Mouse (Mus musculus) Patski (cell line): ENCODE measurements around the gene Cnbp. TPM values are rescaled to one million over a fixed set of nuclear protein-coding genes. Genes with fewer than 3 reads are reported as not detected.

ENCODE experiments used
- ATAC-seq: fragments of 100-300 bp; one replicate; pipeline ENCODE4 v1.8.0; 2021
- CTCF ChIA-PET: fragments of 350-600 bp; sonication (Branson Sonifier 250); formaldehyde crosslinking; loops from one replicate; lab custom pipeline; 2022; ENCODE audit warnings: inconsistent platforms; lab: Charles Lee
- POLR2A ChIA-PET: fragments of 350-600 bp; sonication (Branson Sonifier 250); formaldehyde crosslinking; loops from one replicate; lab custom pipeline; 2022; ENCODE audit warnings: antibody characterized with exemption, inconsistent platforms; lab: Charles Lee
- DNase-seq: peaks from one replicate; pipeline ENCODE4 v3.0.0-alpha.2; 2011; ENCODE audit warnings: low read depth, low spot score
- H3K27me3 ChIP-seq: fragments of 371-371 bp; one replicate; pipeline ENCODE4 v1.5.1; 2021
- CTCF ChIP-seq: fragments of 100-300 bp; IDR thresholded peaks from one replicate; pipeline ENCODE4 v1.5.1; 2021
- in situ Hi-C: fragments of 300-500 bp; cut with MboI; formaldehyde crosslinking; loops from 3 replicates; pipeline ENCODE4 v1.11.1; 2018; ENCODE audit warnings: low pct_unique_long_range_greater_than_20kb, mixed read lengths
- polyA plus RNA-seq: library from polyadenylated mRNA; unstranded; gene quantifications from one replicate; pipeline ENCODE4 v1.2.3, GENCODE M21; 2021

Gene Cnbp
- polyA plus RNA-seq, 1 experiment from 2014 or later, result 364 TPM

DNA sequence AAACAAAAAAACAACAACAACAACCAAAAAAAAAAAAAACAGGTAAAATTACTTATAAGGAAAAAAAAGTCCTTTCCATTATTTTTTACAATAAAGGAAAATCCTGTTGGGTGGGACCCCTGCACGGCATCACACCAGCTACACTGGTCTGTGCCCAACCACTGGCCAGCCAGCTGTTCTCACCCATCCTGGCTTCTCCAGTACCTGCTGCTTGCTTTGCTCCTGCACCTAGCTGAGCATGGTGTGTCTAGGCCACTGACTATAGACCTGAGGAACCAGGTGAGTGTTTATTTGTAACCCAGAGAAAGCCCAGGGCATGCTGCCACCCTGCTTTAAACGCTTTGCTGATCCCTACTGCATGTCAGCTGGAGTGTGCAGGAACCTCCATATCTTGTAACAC lies 30.5 kb downstream of the Cnbp start:
- no peak for TF ChIP-seq CTCF
- POLR2A ChIA-PET, result interaction anchor here (0.9 kb wide), 1 partner anchor 10 kb away, joined by 3 read pairs; no protein-coding TSS in a partner anchor
- CTCF ChIA-PET, result no interaction called here
- no peaks in the 10 kb centered on the region for H3K27me3 ChIP-seq
- in situ Hi-C loops, result no loop called here
- ATAC-seq (no peak), DNase-seq (no peak)

DNA sequence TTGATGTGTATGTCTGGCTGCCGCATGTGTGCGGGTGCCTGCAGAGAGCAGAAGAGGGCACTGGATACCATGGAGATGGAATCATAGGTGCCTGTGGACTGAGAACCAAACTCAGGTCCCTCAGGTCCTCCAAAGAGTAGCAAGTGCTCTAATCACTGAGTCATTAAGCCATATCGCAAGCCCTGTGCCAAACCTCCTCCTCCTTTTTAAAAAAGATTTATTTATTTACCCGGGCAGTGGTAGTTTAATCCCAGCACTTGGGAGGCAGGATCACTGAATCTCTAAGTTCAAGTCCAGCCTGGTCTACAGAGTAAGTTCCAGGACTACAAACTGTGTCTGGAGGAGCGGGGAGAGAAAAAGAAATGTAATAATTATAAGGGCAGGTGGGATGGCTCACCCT lies 36.4 kb downstream of the Cnbp start:
- ChIA-PET CTCF (no interaction called here), POLR2A (no interaction called here)
- no peak for DNase-seq
- in situ Hi-C loops, result no loop called here
- no peaks in the 10 kb centered on the region for H3K27me3 ChIP-seq
- ATAC-seq, result no peak
- TF ChIP-seq CTCF, result no peak

DNA sequence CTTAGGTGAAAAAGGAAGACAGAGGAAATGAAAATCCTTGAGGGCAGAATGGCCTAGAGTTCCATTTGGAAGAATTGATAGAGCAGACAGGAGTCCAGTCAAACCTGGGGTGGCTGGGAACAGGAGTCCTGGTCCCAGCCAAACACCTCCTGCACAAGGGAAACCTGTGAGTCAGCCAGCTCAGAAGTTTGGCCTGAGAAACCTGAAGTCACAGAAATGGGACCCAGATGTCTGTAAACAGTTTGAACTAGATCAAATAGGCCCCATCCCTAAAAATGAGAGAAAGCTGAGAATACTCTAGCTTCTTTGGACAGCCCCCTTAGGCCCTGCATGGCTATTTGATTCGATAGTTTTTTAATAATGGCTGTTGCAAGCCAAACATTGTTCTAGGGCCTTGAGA lies 38.2 kb downstream of the Cnbp start:
- in situ Hi-C loops, result no loop called here
- CTCF ChIA-PET, result no interaction called here
- ATAC-seq, result no peak
- TF ChIP-seq CTCF, result no peak
- POLR2A ChIA-PET, result no interaction called here
- no peaks in the 10 kb centered on the region for H3K27me3 ChIP-seq
- no peak for DNase-seq

DNA sequence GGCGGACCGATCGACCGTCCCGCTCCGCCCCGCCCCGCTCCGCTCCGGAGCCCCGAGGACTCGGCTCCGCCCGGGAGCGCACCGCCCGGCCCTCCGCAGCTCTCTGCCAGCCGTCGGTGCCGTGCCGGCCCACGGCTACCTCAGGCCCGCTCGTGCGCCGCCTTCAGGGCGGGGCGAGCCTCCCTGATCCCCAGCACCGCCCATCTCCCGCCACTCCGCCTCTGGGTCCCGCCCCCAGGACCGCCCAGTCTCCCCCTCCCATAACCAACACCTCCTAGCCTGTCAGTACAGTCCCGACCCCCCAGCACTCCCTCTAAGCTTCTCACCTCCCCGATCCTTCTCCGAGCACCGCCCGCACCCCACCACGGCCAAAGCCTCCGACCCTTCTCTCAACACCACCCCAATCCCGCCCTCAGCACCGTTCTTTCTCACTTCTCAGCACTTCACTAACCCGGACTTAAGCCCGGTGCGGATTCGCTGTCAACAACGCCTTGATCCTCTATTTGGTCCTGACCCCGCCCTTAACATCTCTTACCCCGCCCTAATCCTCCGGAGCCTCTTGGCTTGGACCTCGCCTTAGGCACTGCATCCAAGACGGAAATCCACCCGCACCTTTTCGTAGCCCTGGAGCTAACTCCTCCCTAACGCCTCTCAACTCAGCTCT lies 39.1 kb downstream of the Cnbp start, which contains the start of gene Rab43:
Rab43 (minus strand) TSS at position 490 of the 664 bp plus-strand sequence.
- H3K27me3 ChIP-seq, result no peaks in the 10 kb centered on the region
- ATAC-seq (peak; percentile 85), DNase-seq (peak; percentile 34)
- ChIA-PET CTCF (interaction anchor here (1.2 kb wide), 1 partner anchor 10 kb away, joined by 4 read pairs; no protein-coding TSS in a partner anchor), POLR2A (interaction anchor here (0.8 to 1.2 kb wide), 3 partner anchors 15 to 32 kb away, joined by 3 read pairs; no protein-coding TSS in a partner anchor)
- no peak for TF ChIP-seq CTCF
- in situ Hi-C loops, result no loop called here

DNA sequence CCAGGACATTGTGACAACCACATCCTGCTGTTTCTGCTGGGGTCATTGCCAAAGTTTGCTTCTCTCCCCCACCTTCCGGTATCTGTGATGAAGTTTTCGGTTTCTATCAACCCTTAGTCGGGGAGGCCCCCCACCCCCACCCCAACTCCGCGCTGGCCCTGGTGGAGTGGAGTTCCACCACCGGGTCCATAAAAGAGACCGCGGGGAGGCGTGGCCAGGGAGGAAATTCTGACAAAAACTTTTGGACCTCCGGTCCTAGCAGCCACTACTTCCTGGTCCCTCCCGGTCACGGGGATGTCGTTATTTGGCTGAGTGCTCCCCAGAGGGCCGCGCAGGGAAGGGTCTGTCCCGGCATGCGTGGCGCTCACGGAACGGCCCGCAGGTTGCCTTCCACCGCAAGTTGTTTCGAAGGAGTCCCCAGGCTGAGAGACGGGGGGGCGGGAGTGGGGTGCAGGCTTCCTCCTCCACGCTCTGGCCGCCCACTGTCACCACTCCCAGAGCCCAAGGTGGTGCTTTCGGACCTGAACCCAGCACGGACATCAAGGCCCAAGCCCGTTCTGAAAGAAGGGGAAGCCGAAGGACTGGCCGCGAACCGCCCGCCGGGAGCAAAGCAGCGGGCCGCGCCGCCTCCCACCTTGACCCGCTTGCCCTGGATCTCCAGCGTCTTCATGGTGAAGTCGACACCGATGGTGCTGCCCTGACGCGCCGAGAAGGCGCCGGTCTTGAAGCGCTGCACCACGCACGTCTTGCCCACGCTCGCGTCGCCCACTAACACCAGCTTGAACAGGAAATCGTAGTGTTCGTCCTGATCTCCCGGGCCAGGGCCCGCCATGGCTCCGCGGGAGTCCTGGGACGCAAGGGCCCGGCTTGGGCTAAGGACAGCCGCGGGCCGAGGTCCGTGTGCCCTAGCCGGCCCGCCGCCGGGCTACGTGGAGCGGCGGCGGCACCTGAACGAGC lies 39.9 kb downstream of the Cnbp start:
- CTCF ChIA-PET, result interaction anchor here (1.2 kb wide), 1 partner anchor 11 kb away, joined by 4 read pairs; no protein-coding TSS in a partner anchor
- no peaks in the 10 kb centered on the region for H3K27me3 ChIP-seq
- no peak for TF ChIP-seq CTCF
- DNase-seq (no peak), ATAC-seq (peak; percentile 26)
- POLR2A ChIA-PET, result interaction anchor here (0.8 to 1.2 kb wide), 3 partner anchors 14 to 33 kb away, joined by 3 read pairs; no protein-coding TSS in a partner anchor
- in situ Hi-C loops, result no loop called here

DNA sequence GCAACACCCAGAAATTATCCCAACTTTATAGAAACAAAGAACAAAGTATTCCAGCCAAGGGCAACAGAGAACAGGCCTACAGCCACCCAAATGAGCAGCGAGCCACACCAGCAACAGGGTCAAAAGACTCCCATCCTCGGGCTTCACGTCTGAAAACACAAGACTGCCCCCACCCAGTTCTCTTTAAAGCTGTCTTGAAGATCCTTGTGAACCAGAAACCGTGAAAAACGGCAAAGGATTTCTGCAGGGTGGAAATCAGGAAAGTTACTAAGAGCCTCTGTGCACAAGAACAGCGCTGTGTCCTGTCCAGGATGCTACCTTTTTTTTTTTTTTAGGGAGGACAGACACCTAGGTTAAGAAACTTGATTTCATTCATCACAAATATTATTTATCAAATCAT lies 40.6 kb downstream of the Cnbp start:
- no peaks in the 10 kb centered on the region for H3K27me3 ChIP-seq
- POLR2A ChIA-PET, result interaction anchor here (1.3 kb wide), 1 partner anchor 13 kb away, joined by 3 read pairs; no protein-coding TSS in a partner anchor
- TF ChIP-seq CTCF, result no peak
- DNase-seq, result no peak
- in situ Hi-C loops, result no loop called here
- CTCF ChIA-PET, result no interaction called here
- ATAC-seq, result no peak

DNA sequence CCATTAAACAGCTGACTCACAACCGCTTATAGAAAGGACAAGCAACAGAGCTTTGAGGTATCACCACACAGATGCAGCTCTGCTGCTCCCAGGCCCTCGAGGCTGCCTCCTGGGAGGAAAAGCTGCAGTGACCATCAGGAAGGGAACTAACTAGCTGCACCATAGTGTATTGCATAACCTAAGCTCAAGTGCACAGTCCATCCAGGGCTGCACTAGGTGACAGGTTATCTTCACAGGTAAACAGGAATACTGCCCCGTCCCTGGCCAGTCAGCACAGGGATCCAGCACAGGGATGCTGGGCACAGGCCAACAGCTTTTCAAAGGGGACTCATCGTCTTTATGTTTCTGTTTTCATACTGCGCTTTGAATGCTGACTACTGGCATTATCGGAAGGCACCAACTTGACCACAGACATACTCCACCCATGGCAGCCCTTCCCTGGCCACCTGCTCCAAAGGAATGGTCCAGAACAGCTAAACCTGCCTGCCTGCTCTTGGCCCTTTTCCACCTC lies 41.2 kb downstream of the Cnbp start:
- TF ChIP-seq CTCF, result no peak
- ChIA-PET POLR2A (interaction anchor here (1.3 kb wide), 1 partner anchor 12 kb away, joined by 3 read pairs; no protein-coding TSS in a partner anchor), CTCF (interaction anchor here (1.2 kb wide), 2 partner anchors 12 to 46 kb away, joined by 3 read pairs; no protein-coding TSS in a partner anchor)
- ATAC-seq, result no peak
- in situ Hi-C loops, result no loop called here
- H3K27me3 ChIP-seq, result no peaks in the 10 kb centered on the region
- DNase-seq, result no peak

DNA sequence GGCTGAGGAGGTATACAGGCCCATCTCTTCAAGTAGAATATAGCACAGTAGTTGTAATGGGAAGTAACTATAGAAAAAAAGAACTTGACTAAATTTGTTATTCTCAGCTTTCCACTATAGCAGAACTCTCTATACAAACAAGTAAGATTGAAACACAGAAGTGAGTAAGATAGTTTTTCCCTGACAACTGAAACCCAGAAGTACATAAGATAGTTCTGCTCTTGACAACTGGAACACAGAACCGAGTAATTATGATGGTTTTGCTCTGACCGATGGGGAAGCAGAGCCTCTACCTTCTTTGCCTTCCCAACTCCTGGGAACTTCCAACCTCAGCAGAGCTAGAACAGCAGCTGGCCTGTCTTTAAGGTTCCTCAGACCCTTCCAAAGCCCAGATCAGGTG lies 41.8 kb downstream of the Cnbp start:
- no peak for TF ChIP-seq CTCF
- H3K27me3 ChIP-seq, result no peaks in the 10 kb centered on the region
- DNase-seq, result no peak
- ATAC-seq, result no peak
- in situ Hi-C loops, result no loop called here
- ChIA-PET CTCF (interaction anchor here (1.2 kb wide), 2 partner anchors 12 to 45 kb away, joined by 3 read pairs; no protein-coding TSS in a partner anchor), POLR2A (interaction anchor here (1.3 kb wide), 1 partner anchor 12 kb away, joined by 3 read pairs; no protein-coding TSS in a partner anchor)

DNA sequence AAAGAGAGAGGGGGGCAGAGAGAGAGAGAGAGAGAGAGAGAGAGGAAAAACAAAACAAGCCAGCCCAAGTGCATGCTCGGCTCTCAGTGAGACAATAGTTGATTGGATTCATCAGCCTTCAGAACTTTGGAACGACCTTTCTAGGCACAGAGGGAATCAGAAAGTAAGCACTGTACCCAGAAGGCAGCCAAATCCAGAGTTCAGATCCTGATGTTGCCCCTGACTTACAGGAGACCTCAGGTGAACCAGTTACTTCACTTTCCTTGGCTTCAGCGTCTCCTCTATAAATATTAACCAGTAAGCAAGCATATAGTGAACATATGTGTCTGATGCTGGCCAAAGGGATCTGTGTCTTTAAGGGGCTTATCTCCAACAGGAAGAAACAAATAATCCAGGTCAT lies 42.4 kb downstream of the Cnbp start:
- H3K27me3 ChIP-seq, result no peaks in the 10 kb centered on the region
- POLR2A ChIA-PET, result no interaction called here
- DNase-seq, result no peak
- TF ChIP-seq CTCF, result no peak
- CTCF ChIA-PET, result interaction anchor here (1.2 kb wide), 2 partner anchors 11 to 45 kb away, joined by 3 read pairs; no protein-coding TSS in a partner anchor
- no peak for ATAC-seq
- in situ Hi-C loops, result no loop called here
